Mouse (Mus musculus) liver, embryonic 13.5 days (tissue): Measurements from ENCODE around the gene Dnah6. TPM values are rescaled to one million over a fixed set of nuclear protein-coding genes. Genes with fewer than 3 reads are reported as not detected.

Source experiments
- ATAC-seq: fragments of 200-750 bp; cut with Nextera tagmentation; 2 replicates; pipeline ENCODE4 v1.8.0; 2017; ENCODE audit warnings: low read depth, mild to moderate bottlenecking, moderate number of reproducible peaks, moderate library complexity
- DNase-seq: peaks from one replicate; pipeline ENCODE4 v3.0.0; 2022
- H3K27ac ChIP-seq: fragments of 300-500 bp; sonication (generic); 2 replicates; pipeline ENCODE4 v1.5.1; 2015; ENCODE audit warnings: moderate library complexity, mild to moderate bottlenecking, inconsistent platforms
- H3K27me3 ChIP-seq: fragments of 300-500 bp; sonication (generic); 2 replicates; pipeline ENCODE4 v1.6.1; 2015; ENCODE audit warnings: mild to moderate bottlenecking, inconsistent platforms
- H3K36me3 ChIP-seq: fragments of 300-500 bp; sonication (generic); 2 replicates; pipeline ENCODE4 v1.6.1; 2015; ENCODE audit warnings: mild to moderate bottlenecking, inconsistent platforms
- H3K4me1 ChIP-seq: fragments of 300-500 bp; sonication (generic); replicated peaks from 2 replicates; pipeline ENCODE4 v1.6.1; 2015; ENCODE audit warnings: inconsistent platforms
- H3K4me2 ChIP-seq: fragments of 300-500 bp; sonication (generic); 2 replicates; pipeline ENCODE4 v1.6.1; 2015; ENCODE audit warnings: inconsistent platforms, mild to moderate bottlenecking, moderate library complexity
- H3K4me3 ChIP-seq: fragments of 300-500 bp; sonication (generic); replicated peaks from 2 replicates; pipeline ENCODE4 v1.5.1; 2015; ENCODE audit warnings: mild to moderate bottlenecking, inconsistent platforms
- H3K9ac ChIP-seq: fragments of 300-500 bp; sonication (generic); 2 replicates; pipeline ENCODE4 v1.6.1; 2015; ENCODE audit warnings: mild to moderate bottlenecking, inconsistent platforms
- H3K9me3 ChIP-seq: fragments of 300-500 bp; sonication (generic); replicated peaks from 2 replicates; pipeline ENCODE4 v1.6.1; 2016; ENCODE audit warnings: inconsistent platforms
- WGBS: fragments of 180-500 bp; shearing (Covaris S2); methylation state at CpG from one replicate; pipeline ENCODE4 v1.1.7; 2015; ENCODE audit not compliant: insufficient replicate concordance; 5-methylcytosine and 5-hydroxymethylcytosine counted together
- polyA plus RNA-seq: library from polyadenylated mRNA; unstranded; fragments of >200 nt; fragmentation: Nextera tagmentation; extraction: Ambion mirVana; gene quantifications from 2 replicates; pipeline ENCODE4 v1.2.1, GENCODE M21; 2015

Dnah6 gene
- polyA plus RNA-seq, 1 experiment from 2014 or later, result 0.01 TPM

DNA sequence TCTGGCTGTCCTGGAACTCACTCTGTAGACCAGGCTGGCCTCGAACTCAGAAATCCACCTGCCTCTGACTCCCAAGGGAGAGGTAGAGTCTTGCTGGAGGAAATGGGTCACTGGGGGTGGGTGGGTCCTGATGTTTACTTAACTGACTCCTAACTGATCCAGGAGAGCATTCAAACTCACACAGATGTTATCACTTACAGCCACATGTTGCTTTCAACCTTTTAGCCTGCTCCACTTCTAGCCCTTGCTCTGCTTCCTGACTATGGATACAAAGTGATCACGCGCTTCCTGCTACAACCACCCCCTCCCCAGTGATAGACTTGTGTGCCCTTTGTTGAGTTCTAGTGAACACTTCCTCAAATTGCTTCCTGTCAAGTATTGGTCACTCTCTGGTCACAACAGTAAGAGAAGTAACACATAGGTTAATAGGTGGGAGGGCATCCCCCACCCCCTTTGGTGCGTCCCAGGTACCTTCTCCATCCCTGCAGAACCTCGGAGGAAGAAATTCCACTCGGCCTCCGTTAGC lies 161.8 kb downstream of the Dnah6 start:
- Histone ChIP-seq H3K9me3 (0 out of 2 replicates have a peak, but pooled peaks cover 6% of the 10 kb centered on the region), H3K36me3 (no peaks in the 10 kb centered on the region), H3K4me3 (no peak overlapping the region), H3K27ac (no peak overlapping the region), H3K9ac (no peak overlapping the region), H3K27me3 (no peaks in the 10 kb centered on the region), H3K4me1 (no peaks in the 10 kb centered on the region), H3K4me2 (no peak overlapping the region)
- WGBS, result 51% methylated on average over 7 of the region's 7 CpGs
- no peak for ATAC-seq
- no peak for DNase-seq

DNA sequence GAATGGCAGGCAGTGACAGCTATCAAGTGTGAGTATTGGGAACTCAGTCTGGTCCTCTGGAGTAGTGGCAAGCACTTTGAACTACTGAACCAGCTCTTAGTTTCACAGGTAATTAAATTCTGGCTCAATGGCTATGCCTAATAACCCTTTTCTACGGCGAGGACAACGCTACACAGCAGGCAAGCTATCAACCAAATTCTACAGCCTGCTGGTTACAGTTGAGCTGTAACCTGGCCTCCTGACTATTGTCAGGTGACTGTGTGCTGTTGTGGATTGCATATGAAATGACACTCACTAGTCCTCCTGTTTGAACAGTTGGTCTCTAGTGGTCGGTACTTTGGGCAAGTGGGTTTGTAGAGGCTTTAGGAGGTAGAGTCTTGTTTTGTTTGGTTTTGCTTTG lies 162.3 kb downstream of the Dnah6 start:
- H3K9ac ChIP-seq, result no peak overlapping the region
- no peak overlapping the region for H3K27ac ChIP-seq
- no peaks in the 10 kb centered on the region for H3K4me1 ChIP-seq
- DNase-seq (no peak), ATAC-seq (no peak)
- 75% methylated on average over 4 of the region's 4 CpGs for WGBS
- H3K4me3 ChIP-seq, result no peak overlapping the region
- H3K9me3 ChIP-seq, result 0 out of 2 replicates have a peak, but pooled peaks cover 6% of the 10 kb centered on the region
- H3K27me3 ChIP-seq, result no peaks in the 10 kb centered on the region
- no peak overlapping the region for H3K4me2 ChIP-seq
- no peaks in the 10 kb centered on the region for H3K36me3 ChIP-seq

DNA sequence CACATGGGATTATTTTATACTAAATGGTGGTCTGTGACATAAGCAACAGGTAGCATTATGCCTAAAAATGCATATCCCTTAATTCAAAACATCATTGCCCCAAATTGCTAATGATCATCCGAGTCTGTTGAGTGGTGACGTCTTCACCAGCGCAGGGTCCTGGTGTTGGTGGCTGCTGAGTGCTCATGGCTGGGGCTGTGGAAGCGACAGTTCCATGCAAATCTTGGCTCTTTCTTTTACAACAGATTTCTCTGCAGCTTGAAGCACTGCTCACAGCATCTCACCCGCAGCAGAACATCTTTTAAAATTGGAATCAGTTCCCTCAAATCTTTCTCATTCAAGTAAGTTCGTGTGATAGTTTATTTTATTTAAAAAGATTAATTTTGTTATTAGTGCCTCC lies 166.1 kb downstream of the Dnah6 start:
- 72% methylated on average over 6 of the region's 6 CpGs for WGBS

DNA sequence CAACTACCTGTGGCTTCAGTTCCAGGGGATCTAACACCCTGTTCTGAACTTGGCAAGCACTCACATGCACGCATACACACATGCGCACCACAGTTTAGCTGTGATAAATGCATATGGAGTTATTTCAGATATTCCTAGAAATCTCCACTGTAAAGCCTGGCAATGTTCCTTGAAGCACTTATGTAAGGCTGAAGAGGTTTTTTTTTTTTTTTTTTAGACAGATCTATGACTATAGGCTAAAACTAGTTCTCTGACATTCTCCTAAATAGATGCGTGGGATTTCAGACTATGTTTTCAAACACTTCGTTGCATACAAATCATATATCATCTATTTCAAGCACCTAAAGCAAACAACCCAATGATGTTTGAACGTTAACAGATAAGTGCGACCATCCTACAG lies 166.6 kb downstream of the Dnah6 start:
- DNase-seq (no peak), ATAC-seq (no peak)
- Histone ChIP-seq H3K4me1 (no peaks in the 10 kb centered on the region), H3K9ac (no peak overlapping the region), H3K4me3 (no peak overlapping the region), H3K9me3 (0 out of 2 replicates have a peak, but pooled peaks cover 6% of the 10 kb centered on the region), H3K27ac (no peak overlapping the region), H3K27me3 (no peaks in the 10 kb centered on the region), H3K36me3 (no peaks in the 10 kb centered on the region), H3K4me2 (no peak overlapping the region)
- WGBS, result 80% methylated on average over 6 of the region's 6 CpGs

More for the DNA sequence above, 166.1 kb downstream of the Dnah6 start:
- Histone ChIP-seq H3K4me2 (no peak overlapping the region), H3K9me3 (0 out of 2 replicates have a peak, but pooled peaks cover 6% of the 10 kb centered on the region), H3K9ac (no peak overlapping the region), H3K4me1 (no peaks in the 10 kb centered on the region), H3K4me3 (no peak overlapping the region), H3K27ac (no peak overlapping the region), H3K36me3 (no peaks in the 10 kb centered on the region), H3K27me3 (no peaks in the 10 kb centered on the region)
- no peak for DNase-seq
- no peak for ATAC-seq

DNA sequence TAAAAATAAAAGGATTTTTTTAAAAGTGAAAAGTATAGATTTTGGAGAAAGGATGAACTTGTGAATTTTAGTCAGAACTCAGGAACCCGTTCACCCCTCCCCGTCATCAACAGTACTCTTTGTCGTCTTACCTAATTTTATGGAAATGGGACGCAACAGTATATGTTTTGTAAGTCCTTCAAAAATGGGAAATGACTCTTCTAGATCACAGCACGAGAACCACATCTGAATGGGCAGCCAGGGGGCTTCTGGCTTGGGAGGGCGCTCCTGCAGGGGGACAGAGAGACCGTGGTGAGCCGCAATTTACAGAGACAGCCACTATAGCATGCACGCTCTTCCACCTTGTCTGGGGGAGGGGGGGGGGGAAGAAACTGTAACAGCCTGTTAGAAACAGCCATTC lies 167.9 kb downstream of the Dnah6 start:
- no peak overlapping the region for H3K9ac ChIP-seq
- H3K9me3 ChIP-seq, result 0 out of 2 replicates have a peak, but pooled peaks cover 6% of the 10 kb centered on the region
- DNase-seq (no peak), ATAC-seq (no peak)
- 86% methylated on average over 9 of the region's 9 CpGs for WGBS
- H3K36me3 ChIP-seq, result no peaks in the 10 kb centered on the region
- no peak overlapping the region for H3K4me3 ChIP-seq
- H3K27me3 ChIP-seq, result no peaks in the 10 kb centered on the region
- no peak overlapping the region for H3K27ac ChIP-seq
- no peaks in the 10 kb centered on the region for H3K4me1 ChIP-seq
- H3K4me2 ChIP-seq, result no peak overlapping the region

- H3K27ac ChIP-seq, result no peak overlapping the region
- 65% methylated on average over 7 of the region's 7 CpGs for WGBS
- H3K9me3 ChIP-seq, result no peaks in the 10 kb centered on the region
- H3K36me3 ChIP-seq, result no peaks in the 10 kb centered on the region
- H3K9ac ChIP-seq, result no peak overlapping the region
- H3K4me2 ChIP-seq, result no peak overlapping the region
- ATAC-seq (no peak), DNase-seq (no peak)
- H3K4me3 ChIP-seq, result no peak overlapping the region
- no peaks in the 10 kb centered on the region for H3K4me1 ChIP-seq
- H3K27me3 ChIP-seq, result no peaks in the 10 kb centered on the region
These were observed 174.2 kb downstream of the Dnah6 start for GRCm38 (mm10) chr6:73047259-73047658.

DNA sequence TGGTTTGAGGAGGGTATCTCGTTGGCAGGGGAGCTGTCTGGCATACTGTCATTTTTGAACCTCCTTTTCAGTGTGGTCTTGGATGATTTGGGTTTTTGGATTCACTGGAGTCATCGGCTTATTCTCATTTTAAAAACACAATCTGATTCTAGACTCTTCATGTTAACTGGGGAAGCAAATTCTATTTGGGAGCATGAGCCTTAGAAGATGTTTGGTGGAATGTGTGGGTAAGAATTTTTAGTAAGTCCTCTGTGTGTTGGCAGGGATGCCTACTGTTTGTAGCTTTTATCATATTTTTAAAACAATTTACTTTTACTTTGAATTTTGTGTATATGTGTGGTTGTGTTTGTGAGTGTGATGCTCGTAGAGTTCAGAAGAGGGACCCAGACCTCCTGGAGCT lies 175.5 kb downstream of the Dnah6 start:
- H3K27ac ChIP-seq, result no peak overlapping the region
- H3K4me3 ChIP-seq, result no peak overlapping the region
- DNase-seq (no peak), ATAC-seq (no peak)
- 62% methylated on average over 3 of the region's 3 CpGs for WGBS
- no peaks in the 10 kb centered on the region for H3K27me3 ChIP-seq
- no peak overlapping the region for H3K9ac ChIP-seq
- H3K4me1 ChIP-seq, result no peaks in the 10 kb centered on the region
- H3K4me2 ChIP-seq, result no peak overlapping the region
- no peaks in the 10 kb centered on the region for H3K36me3 ChIP-seq
- H3K9me3 ChIP-seq, result no peaks in the 10 kb centered on the region

DNA sequence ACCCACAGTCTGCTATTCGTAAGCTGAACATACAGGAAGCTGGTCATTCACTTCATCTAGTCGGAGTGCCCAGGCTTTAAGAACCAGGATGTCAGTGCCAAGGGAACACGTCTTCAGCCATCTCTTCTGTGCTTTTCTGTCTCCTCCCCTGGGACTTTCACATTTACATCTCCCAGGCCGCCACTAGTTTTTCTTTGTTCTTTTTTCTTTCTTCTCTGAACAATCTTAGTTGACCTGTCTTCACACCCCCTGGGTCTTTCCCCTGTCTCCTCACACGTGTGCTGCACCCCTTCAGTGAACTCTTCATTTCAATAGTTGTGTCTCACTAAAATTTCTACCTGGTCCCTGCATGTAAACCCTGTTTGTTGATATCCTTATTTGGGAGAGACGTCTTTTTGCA lies 179.2 kb downstream of the Dnah6 start:
- DNase-seq, result no peak
- ATAC-seq, result no peak
- H3K9ac ChIP-seq, result no peak overlapping the region
- no peaks in the 10 kb centered on the region for H3K36me3 ChIP-seq
- no peak overlapping the region for H3K27ac ChIP-seq
- H3K27me3 ChIP-seq, result no peaks in the 10 kb centered on the region
- no peak overlapping the region for H3K4me3 ChIP-seq
- whole genome bisulfite sequencing, result 61% methylated on average over 6 of the region's 6 CpGs
- no peaks in the 10 kb centered on the region for H3K4me1 ChIP-seq
- H3K4me2 ChIP-seq, result no peak overlapping the region
- H3K9me3 ChIP-seq, result no peaks in the 10 kb centered on the region

DNA sequence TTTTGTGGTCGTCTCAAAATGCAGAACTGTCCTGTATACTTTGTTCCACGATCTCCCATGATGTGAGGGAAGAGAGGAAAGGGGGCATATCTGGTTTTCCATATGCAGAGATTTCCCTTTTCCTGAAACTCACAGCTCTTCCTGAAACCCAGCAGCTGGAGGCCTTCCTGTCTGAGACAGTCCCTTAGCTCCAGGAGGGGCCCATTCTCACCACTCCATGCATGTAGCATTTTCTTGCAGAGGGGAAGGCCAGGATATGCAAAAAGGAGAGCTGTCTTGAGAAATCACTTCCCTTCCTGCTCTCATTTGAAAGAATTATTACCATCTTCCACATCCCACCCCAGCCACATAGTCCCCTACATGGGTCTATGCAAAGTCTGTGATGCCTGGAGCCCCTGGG lies 183.2 kb downstream of the Dnah6 start:
- Histone ChIP-seq H3K4me3 (no peak overlapping the region), H3K9ac (no peak overlapping the region), H3K36me3 (no peaks in the 10 kb centered on the region), H3K27ac (no peak overlapping the region), H3K4me2 (no peak overlapping the region), H3K4me1 (no peaks in the 10 kb centered on the region), H3K27me3 (no peaks in the 10 kb centered on the region), H3K9me3 (no peaks in the 10 kb centered on the region)
- no peak for DNase-seq
- no peak for ATAC-seq
- WGBS, result 14% methylated on average over 2 of the region's 2 CpGs

DNA sequence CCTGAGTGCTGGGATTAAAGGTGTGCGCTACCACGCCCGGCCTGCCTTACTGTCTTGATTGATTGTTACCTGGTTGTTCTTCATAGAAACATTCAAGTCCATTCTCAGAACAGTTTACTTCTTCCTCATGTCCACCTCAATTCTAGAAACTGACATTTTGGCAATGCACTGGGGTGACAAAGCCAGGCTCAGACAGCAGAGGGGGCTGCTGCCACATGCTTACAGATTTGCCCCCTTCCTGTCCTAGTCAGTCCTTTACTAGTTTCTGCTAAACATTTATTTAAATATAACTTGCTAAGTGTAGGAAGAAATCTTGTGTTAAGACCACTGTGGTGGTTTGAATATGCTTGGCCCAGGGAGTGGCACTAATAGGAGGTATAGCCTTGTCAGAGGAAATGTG lies 192.6 kb downstream of the Dnah6 start:
- no peaks in the 10 kb centered on the region for H3K9me3 ChIP-seq
- H3K27ac ChIP-seq, result no peak overlapping the region
- H3K36me3 ChIP-seq, result no peaks in the 10 kb centered on the region
- ATAC-seq (no peak), DNase-seq (no peak)
- no peak overlapping the region for H3K4me3 ChIP-seq
- H3K27me3 ChIP-seq, result no peaks in the 10 kb centered on the region
- H3K9ac ChIP-seq, result no peak overlapping the region
- H3K4me1 ChIP-seq, result no peaks in the 10 kb centered on the region
- H3K4me2 ChIP-seq, result no peak overlapping the region
- 79% methylated on average over 3 of the region's 3 CpGs for WGBS

DNA sequence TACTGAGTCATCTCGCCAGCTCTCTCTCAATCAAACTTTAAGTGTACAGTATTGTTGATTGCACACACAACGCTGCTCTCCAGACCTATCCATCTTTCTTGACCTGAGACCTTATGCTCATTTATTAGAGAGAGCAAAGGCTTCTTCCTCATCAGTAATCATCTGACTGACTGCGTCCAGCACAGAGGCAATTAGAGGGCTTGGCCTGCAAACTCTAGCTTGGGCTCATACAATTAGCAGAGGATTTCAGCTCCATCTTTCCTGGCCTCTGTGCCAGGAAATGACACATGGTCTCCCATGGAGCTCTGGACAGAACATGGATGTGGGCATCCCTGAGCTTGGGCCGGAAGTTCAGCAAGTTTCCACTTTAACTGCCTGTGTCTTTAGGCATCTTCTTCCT lies 193.6 kb downstream of the Dnah6 start:
- no peaks in the 10 kb centered on the region for H3K27me3 ChIP-seq
- H3K36me3 ChIP-seq, result no peaks in the 10 kb centered on the region
- H3K9me3 ChIP-seq, result no peaks in the 10 kb centered on the region
- H3K9ac ChIP-seq, result no peak overlapping the region
- no peak overlapping the region for H3K27ac ChIP-seq
- no peaks in the 10 kb centered on the region for H3K4me1 ChIP-seq
- no peak overlapping the region for H3K4me3 ChIP-seq
- H3K4me2 ChIP-seq, result no peak overlapping the region
- 59% methylated on average over 4 of the region's 4 CpGs for WGBS
- DNase-seq, result no peak
- no peak for ATAC-seq

DNA sequence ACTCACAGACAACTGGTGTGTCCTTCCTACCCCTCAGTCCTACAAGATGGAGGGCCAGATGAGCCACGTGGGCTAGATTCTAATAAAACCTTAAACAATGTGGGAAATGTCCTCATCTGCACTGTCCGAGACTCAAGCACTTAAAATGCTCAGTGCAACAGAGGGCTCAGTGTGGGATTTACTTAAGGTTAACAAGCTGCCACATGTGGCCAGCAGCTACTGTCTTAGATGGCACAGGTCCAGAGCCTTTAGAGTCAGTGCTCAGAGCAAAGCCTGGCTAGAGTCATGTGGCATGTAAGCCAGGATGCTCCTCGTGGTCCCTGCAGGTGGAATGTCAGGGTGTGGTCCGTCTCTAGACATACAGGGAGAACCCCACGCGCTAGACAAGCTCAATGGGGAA lies 194.6 kb downstream of the Dnah6 start:
- Histone ChIP-seq H3K4me2 (no peak overlapping the region), H3K27ac (no peak overlapping the region), H3K9ac (no peak overlapping the region), H3K4me1 (no peaks in the 10 kb centered on the region), H3K36me3 (no peaks in the 10 kb centered on the region), H3K27me3 (no peaks in the 10 kb centered on the region), H3K9me3 (no peaks in the 10 kb centered on the region), H3K4me3 (no peak overlapping the region)
- DNase-seq (no peak), ATAC-seq (no peak)
- 62% methylated on average over 6 of the region's 6 CpGs for WGBS
